Mouse (Mus musculus) olfactory bulb, adult 2 months (tissue): Measurements from ENCODE around the gene Kat2b.

Experiments
- CTCF ChIP-seq: fragments of 200-500 bp; IDR thresholded peaks from 2 replicates; pipeline ENCODE4 v1.5.1; 2012; ENCODE audit warnings: low read depth, mild to moderate bottlenecking, low read length, moderate library complexity; ENCODE audit not compliant: insufficient read depth
- POLR2A ChIP-seq: fragments of 200-500 bp; IDR thresholded peaks from 2 replicates; pipeline ENCODE4 v1.6.1; 2012; ENCODE audit warnings: mild to moderate bottlenecking, low read depth, low read length, moderate library complexity; ENCODE audit not compliant: insufficient read depth

- TF ChIP-seq POLR2A (no peak), CTCF (no peak)
Measured at GRCm38 (mm10) chr17:53598571-53598970, 31.9 kb downstream of the Kat2b start.
